Mouse (Mus musculus): ENCODE results near the gene Trim67.

The Trim67 gene

GRCm38 (mm10) chr8:124795781-124796488 is 3.0 kb downstream of the Trim67 start:
- DNase-seq, result no peak

GRCm38 (mm10) chr8:124800542-124800941 is 7.7 kb downstream of the Trim67 start:
- no peak for DNase-seq

GRCm38 (mm10) chr8:124803824-124804702 is 11.2 kb downstream of the Trim67 start:
- no peak for DNase-seq

GRCm38 (mm10) chr8:124805990-124806389 is 13.1 kb downstream of the Trim67 start:
- DNase-seq, result no peak

- DNase-seq, result no peak
These were observed 16.5 kb downstream of the Trim67 start for GRCm38 (mm10) chr8:124809419-124809818.

- DNase-seq, result no peak
These were observed 17.2 kb downstream of the Trim67 start for GRCm38 (mm10) chr8:124810056-124810610.

GRCm38 (mm10) chr8:124810689-124811394 is 17.9 kb downstream of the Trim67 start:
- DNase-seq, result peak; percentile 12

GRCm38 (mm10) chr8:124813326-124813725 is 20.4 kb downstream of the Trim67 start:
- no peak for DNase-seq

GRCm38 (mm10) chr8:124815870-124816269 is 23.0 kb downstream of the Trim67 start:
- DNase-seq, result no peak

- DNase-seq, result no peak
These were observed 24.0 kb downstream of the Trim67 start for GRCm38 (mm10) chr8:124816866-124817265.

GRCm38 (mm10) chr8:124817361-124817760 is 24.5 kb downstream of the Trim67 start:
- no peak for DNase-seq

GRCm38 (mm10) chr8:124819612-124820115 is 26.8 kb downstream of the Trim67 start:
- DNase-seq, result no peak

GRCm38 (mm10) chr8:124820125-124820524 is 27.2 kb downstream of the Trim67 start:
- DNase-seq, result no peak

GRCm38 (mm10) chr8:124823497-124823896 is 30.6 kb downstream of the Trim67 start:
- no peak for DNase-seq

GRCm38 (mm10) chr8:124826658-124827057 is 33.8 kb downstream of the Trim67 start:
- DNase-seq, result no peak

- peak; percentile 74 for DNase-seq
These were observed 34.5 kb downstream of the Trim67 start for GRCm38 (mm10) chr8:124827387-124827786.

- no peak for DNase-seq
These were observed 35.8 kb downstream of the Trim67 start for GRCm38 (mm10) chr8:124828561-124829240.

GRCm38 (mm10) chr8:124830050-124830449 is 37.2 kb downstream of the Trim67 start:
- no peak for DNase-seq

GRCm38 (mm10) chr8:124831531-124831930 is 38.6 kb downstream of the Trim67 start:
- no peak for DNase-seq

- DNase-seq, result no peak
These were observed 39.0 kb downstream of the Trim67 start for GRCm38 (mm10) chr8:124831941-124832340.

GRCm38 (mm10) chr8:124833430-124834205 is 40.7 kb downstream of the Trim67 start:
- DNase-seq, result no peak

Data from embryo, embryonic 11 days (tissue).